Mouse (Mus musculus) adrenal gland, postnatal 36 days (tissue): ENCODE results near the gene Flnc. TPM values are rescaled to one million over a fixed set of nuclear protein-coding genes. Genes with fewer than 3 reads are reported as not detected.

Source experiments
- DNase-seq, 2 experiments: peaks; one replicate each; pipeline ENCODE4 v3.0.0; 2021; ENCODE audit warnings: mixed read lengths in 1 of 2
- total RNA-seq, 2 experiments: library from RNA; stranded (reverse); gene quantifications; 2 replicates each; pipeline ENCODE4 v1.2.3; 2021

Gene Flnc
- total RNA-seq, 2 experiments from 2014 or later = 4.7 to 5.1 TPM

DNA sequence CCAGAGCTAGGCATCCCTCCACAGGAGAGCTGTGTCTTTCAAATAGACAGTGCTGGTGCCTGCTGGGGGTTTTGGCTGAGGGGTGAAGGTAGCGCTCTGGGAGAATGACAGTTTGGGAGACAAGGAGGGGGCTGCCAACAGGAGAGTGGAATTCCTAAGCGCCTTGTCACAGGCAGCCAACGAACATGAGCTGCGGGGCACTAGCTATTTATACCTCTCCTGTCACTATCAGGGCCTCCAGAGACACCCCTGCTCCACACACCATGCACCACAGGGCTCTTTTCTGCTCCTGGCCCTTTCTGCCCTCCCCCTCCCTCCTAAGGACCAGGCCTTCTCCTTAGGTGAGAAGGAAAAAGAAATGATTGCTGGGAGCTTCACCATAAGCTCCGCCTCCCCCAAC is 1.6 kb upstream of the Flnc start:
- no peak for DNase-seq

- no peak for DNase-seq
Measured at GRCm38 (mm10) chr6:29432156-29432555, 900 bp upstream of the Flnc start.

GRCm38 (mm10) chr6:29432676-29433037 is 399 bp upstream of the Flnc start:
- no peak for DNase-seq

- no peak for DNase-seq
Measured at GRCm38 (mm10) chr6:29433804-29434795, 1.0 kb downstream of the Flnc start.

DNA sequence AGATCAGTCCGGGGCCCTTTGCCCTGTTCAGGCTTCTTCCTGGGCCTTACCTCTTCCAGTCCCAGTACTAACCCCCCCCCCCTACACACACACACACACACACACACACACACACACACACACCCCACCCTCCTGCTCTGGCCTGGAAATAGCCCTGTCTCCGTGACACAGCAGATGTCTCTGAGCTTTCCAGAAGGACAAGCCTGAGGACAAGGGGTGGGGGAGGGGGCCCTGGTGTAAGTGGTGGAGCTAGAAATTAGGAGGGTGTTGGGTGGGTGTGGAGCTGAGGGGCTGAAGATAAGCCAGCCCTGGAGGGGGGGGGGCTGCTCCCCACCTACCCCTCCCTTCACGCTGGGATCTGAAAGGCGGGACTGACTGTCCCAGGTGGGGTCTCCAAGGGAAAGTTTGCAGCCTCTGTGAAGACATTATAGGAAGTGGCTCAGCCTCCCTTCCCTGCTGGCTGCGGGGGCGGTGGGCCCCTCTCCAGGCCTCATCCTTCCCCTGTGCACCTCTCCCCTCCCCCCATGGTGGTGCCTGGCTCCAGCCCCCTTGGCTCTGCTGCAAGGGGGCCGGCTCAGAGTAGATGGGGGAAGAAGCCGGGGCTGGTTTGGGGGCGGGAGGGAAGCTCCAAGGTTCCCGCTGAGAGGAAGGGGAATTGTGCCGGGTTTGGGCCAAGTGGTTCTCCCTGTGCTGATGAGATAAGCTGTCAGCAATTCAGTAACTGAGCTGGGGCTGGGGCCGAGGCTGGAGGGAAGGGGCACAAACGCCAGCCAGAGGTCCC is 2.0 kb downstream of the Flnc start:
- no peak for DNase-seq

- no peak for DNase-seq
Measured at GRCm38 (mm10) chr6:29435940-29436451, 2.9 kb downstream of the Flnc start.

- peak; percentile 20 to 50 for DNase-seq
Measured at GRCm38 (mm10) chr6:29436461-29436934, 3.4 kb downstream of the Flnc start.

- no peak for DNase-seq
Measured at GRCm38 (mm10) chr6:29439251-29439650, 6.2 kb downstream of the Flnc start.

DNA sequence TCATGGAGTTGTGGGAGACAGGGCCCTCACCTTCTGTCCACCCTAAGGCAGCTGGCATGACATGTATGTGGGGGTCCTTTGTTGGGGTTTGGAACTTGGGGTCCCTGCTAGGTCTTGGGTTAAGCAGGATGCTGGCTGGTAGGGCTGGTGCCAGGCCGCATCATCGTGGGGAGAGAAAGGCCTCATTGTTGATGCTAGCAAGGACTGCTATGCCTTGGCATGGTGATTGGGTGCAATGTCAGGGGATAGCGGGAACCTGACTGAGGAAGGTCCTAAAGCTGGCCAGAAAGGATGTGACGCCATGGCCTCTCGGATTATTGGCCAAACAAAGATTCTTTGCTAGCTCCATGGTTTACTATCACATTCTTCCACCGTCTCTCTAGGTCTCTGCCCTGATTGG is 6.7 kb downstream of the Flnc start:
- no peak for DNase-seq

DNA sequence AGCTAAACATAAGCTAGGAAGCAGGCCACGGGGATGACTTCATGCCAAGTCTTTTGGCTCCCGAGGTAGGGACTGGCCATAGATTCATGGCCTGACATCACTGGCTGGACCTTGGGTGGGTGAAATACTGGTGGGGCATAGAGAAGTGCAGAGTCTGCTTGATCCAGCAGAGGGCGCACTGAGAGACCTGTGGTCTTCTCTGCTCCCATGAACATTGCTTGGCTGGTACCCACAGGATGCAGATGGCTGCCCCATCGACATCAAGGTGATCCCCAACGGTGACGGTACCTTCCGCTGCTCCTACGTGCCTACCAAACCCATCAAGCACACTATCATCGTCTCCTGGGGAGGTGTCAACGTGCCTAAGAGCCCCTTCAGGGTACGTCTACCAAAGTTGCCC is 11.7 kb downstream of the Flnc start:
- peak; percentile 54 to 66 for DNase-seq

- DNase-seq = no peak
Measured at GRCm38 (mm10) chr6:29445354-29445753, 12.3 kb downstream of the Flnc start.

DNA sequence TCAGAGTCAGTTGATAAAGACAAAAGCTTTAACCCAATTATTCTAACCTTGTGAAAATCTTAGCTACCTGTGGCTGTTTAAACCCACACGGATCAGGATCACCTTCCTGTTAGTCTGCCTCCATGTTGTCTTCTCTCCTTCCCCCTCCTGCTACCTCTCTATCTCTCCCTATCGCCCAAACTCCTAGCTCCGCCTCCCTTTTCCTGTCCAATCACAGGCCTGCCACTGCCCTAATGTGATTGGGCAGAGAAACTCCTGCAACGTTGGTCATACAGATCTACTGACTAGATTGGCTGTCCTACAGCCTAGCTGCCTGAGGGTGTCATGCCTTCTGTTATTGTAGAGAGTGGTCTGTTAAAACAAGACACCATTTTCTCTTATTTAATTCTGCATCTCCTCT is 16.8 kb downstream of the Flnc start:
- DNase-seq = no peak

DNA sequence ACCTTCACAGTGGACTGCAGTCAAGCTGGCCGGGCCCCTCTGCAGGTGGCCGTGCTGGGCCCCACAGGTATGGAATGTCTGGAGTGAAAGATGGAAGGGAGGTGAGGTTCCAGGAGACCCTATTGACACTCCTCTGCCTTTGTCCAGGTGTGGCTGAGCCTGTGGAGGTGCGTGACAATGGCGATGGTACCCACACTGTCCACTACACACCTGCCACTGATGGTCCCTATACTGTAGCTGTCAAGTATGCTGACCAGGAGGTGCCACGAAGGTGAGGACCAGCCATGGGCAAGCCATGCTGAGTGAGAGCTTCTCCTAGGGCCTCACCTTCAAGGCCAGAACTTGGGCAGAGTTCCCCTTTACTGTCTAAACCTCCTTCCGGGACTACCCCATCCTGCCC is 17.6 kb downstream of the Flnc start:
- DNase-seq = no peak

DNA sequence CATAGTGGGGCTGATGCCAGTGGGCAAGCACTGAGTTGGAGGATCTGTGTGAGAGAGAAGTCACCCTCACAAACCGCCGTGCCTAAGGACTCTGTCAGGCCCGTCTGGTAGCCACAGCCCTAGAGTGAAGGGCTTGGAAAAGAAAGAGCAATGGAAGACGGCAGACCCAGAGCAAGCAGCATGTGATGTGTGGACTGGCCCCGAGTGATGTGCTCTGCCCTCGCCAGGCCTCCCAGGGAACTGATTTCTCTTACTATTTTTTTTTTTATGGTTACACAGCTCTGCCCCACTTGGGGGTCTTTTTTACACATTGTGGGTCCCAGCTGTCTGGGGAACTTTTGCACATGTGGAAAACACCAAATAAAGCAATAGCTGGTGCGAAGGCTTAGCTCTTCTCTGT is 28.4 kb downstream of the Flnc start:
- no peak for DNase-seq

DNA sequence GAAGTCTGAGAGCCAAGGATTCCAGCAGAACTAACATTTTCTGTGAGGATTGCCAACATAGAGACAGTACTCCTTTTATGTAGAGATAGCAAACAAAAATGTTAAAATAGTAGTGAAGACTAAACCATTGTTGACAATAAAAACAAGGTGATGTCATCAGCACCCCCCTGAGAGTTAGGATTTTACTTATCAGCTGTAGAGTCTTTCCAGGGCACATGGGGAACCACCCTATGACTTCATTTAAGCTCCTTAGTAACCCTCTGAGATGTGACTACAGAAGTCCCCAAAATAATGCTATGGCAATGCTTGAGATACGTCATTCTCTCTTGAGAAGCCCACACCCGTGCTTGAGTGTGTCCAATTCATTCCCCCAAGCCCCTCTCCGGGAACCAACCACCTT is 30.3 kb downstream of the Flnc start:
- no peak for DNase-seq

DNA sequence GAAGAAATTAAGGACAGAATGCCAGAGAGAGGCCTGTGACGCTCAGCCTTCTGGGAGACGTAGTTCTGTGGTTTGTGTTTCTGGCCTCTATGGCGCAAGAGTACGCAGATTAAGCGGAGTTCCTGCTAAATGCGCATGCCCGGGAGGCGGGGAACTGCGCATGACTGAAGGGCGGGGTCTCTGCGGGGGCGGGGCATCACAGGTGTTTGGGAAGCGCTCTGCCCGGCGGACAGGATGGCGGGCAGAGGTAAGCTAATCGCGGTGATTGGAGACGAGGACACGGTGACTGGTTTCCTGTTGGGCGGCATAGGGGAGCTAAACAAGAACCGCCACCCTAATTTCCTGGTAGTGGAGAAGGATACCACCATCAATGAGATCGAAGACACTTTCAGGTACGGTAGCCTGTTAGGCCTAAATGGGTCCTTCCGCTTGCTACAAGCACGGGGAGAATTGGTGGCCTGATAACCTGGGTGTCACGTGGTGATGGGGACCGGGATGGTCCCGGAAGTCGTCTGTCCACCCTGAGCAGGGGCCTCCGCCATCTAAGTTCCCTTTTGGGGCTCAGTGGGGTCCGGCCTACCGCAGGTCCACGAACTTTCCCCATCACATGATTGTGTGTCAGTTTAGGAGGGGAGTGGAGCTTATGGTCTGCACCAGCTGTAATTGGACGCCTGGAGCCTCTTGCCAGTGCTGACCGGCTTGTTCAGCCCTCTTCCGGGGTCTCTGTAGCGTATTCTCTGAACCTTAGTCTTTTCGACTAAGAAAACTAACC is 34.7 kb downstream of the Flnc start, which contains the start of gene Atp6v1f:
Gene Atp6v1f, plus strand, starts transcription at position 136 of the 772 bp plus-strand sequence.
- peak; percentile 92 to 94 for DNase-seq

DNA sequence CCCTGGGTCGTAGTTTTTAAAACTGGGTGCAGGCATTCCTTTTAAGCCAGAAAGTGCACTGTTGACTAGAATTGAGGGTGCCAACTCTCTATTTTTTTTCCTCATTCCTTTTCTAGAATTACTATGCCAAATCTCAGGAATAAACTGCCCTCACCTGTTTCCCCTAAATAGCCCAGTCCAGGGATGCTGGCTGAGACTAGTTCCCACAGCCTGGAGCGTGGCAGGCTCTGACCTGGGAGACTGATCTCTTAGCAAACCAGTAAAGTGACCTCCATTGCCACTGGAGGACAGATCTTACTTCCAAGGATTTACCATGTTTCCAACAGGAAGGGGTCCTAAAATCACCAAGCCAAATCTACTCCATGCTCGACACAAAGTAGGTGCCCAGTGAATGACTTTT is 35.8 kb downstream of the Flnc start:
- DNase-seq = no peak

- DNase-seq = no peak
Measured at GRCm38 (mm10) chr6:29471137-29471536, 38.1 kb downstream of the Flnc start, which contains the start of gene Atp6v1fnb. Gene Atp6v1fnb, plus strand, starts transcription at chr6:29471437.

DNA sequence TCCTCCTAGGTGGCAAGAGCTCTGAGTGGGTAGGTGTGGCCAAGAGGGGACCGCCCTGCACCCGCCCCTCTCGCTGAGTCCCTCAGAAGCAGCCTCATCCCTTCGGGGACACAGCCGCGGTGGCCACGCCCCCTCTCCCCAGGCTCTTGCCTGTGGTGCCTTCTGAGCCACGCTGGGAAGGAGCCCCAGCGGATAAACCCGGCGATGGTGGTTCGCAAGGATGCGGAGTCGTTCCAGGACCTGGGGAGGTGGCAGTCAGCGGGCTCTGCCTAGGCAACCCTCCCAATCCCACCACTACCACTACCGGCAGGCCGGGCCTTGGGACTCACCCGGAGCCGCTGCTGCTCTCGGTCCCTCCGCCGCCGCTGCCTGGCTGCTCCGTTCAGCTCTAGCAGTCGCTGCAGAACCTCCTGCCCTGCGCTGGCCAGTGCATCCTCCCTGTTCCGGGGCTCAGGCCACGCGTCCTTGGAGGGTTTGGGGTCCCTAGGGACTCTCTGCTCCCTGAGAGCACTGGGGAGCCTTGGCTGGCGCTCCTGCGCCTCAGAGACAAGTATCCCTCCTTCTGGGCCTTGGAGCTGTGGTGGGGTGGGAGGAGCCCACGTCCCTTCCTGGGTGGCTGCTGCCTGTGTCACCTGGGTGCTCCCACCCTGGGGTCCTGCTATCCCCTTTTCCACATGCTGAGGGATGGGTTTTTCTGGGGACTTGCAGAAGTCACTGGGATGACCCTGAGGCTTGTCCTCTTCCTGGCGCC is 41.1 kb downstream of the Flnc start:
- DNase-seq = peak; percentile 94 to 96

DNA sequence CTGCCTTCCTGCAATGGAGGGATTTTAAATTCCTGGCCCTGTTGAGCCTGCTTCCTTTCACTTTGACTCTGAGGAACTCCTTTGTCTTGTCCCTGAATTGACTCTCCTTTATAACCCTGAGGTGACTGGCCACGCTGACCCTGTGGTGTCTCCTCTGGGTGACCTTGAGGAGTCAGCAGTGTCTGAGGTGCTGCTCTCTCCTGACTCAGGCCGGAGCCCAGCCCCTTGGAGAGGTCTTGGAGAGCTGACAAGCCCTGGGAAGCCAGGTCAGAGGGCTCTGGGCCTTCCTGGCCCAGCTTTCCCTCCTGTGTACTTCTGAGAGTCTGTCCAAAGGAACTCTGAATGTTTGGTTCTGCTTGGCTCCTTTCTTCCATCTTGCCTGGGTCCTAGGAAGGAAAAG is 41.7 kb downstream of the Flnc start:
- peak; percentile 19 to 54 for DNase-seq

GRCm38 (mm10) chr6:29482691-29483090 is 49.6 kb downstream of the Flnc start:
- DNase-seq = peak in 1 of 2 experiments; percentile 24
